Mouse (Mus musculus) ES-Bruce4 (cell line): Measurements from ENCODE around the gene Ubash3a. TPM values are rescaled to one million over a fixed set of nuclear protein-coding genes. Genes with fewer than 3 reads are reported as not detected.

Experiments used
- H3K27ac ChIP-seq: 2 replicates; pipeline ENCODE4 v1.5.1; 2012; ENCODE audit warnings: low read length, inconsistent platforms; ENCODE audit not compliant: insufficient read depth
- H3K27me3 ChIP-seq: 2 replicates; pipeline ENCODE4 v1.6.1; 2012; ENCODE audit warnings: mild to moderate bottlenecking, low read length, inconsistent platforms; ENCODE audit not compliant: control insufficient read depth, poor library complexity, insufficient read depth, severe bottlenecking
- H3K36me3 ChIP-seq: 2 replicates; pipeline ENCODE4 v1.6.1; 2012; ENCODE audit warnings: inconsistent platforms, mild to moderate bottlenecking, low read length, moderate library complexity; ENCODE audit not compliant: control insufficient read depth, poor library complexity, insufficient read depth, severe bottlenecking
- H3K4me1 ChIP-seq: one replicate; pipeline ENCODE4 v1.8.1; 2011; ENCODE audit warnings: low read length; ENCODE audit not compliant: control insufficient read depth, insufficient read depth
- H3K4me3 ChIP-seq: 2 replicates; pipeline ENCODE4 v1.5.1; 2011; ENCODE audit warnings: low read depth, mild to moderate bottlenecking, low read length
- H3K9ac ChIP-seq: 2 replicates; pipeline ENCODE4 v1.6.1; 2012; ENCODE audit warnings: low read depth, mild to moderate bottlenecking, inconsistent platforms; ENCODE audit not compliant: poor library complexity, severe bottlenecking
- H3K9me3 ChIP-seq: replicated peaks from 2 replicates; pipeline ENCODE4 v1.6.1; 2012; ENCODE audit warnings: mild to moderate bottlenecking, low read length, inconsistent platforms; ENCODE audit not compliant: control insufficient read depth, poor library complexity, insufficient read depth, severe bottlenecking
- CTCF ChIP-seq: IDR thresholded peaks from one replicate; pipeline ENCODE4 v1.8.1; 2011; ENCODE audit warnings: low read depth, low read length
- EP300 ChIP-seq: IDR thresholded peaks from 2 replicates; pipeline ENCODE4 v1.6.1; 2011; ENCODE audit warnings: low read depth, low read length; ENCODE audit not compliant: insufficient read depth
- POLR2A ChIP-seq: IDR thresholded peaks from one replicate; pipeline ENCODE4 v1.8.1; 2011; ENCODE audit warnings: low read length; ENCODE audit not compliant: insufficient read depth
- polyA plus RNA-seq: library from polyadenylated mRNA; stranded (reverse); fragments of >200 nt; gene quantifications from 2 replicates; pipeline ENCODE4 v1.2.4, GENCODE M21; 2011; ENCODE audit warnings: low read depth; ENCODE audit not compliant: missing spikeins, insufficient read depth, insufficient read length

Ubash3a gene
- polyA plus RNA-seq, 1 experiment: 3.5 TPM

- H3K27ac ChIP-seq: no peak overlapping the region
- H3K36me3 ChIP-seq: no peaks in the 10 kb centered on the region
- H3K4me3 ChIP-seq: no peak overlapping the region
- no peak for TF ChIP-seq EP300
- peak; percentile 38 for TF ChIP-seq CTCF
- peaks cover 11% of the 10 kb centered on the region for H3K4me1 ChIP-seq
- no peaks in the 10 kb centered on the region for H3K9me3 ChIP-seq
- no peak overlapping the region for H3K9ac ChIP-seq
- no peaks in the 10 kb centered on the region for H3K27me3 ChIP-seq
Measured at GRCm38 (mm10) chr17:31259825-31260224, 52.2 kb downstream of the Ubash3a start.

GRCm38 (mm10) chr17:31260430-31260829, 52.8 kb downstream of the Ubash3a start:
- Histone ChIP-seq H3K27me3 (no peaks in the 10 kb centered on the region), H3K4me3 (no peak overlapping the region), H3K36me3 (no peaks in the 10 kb centered on the region), H3K9ac (no peak overlapping the region), H3K27ac (no peak overlapping the region), H3K9me3 (no peaks in the 10 kb centered on the region), H3K4me1 (peaks cover 11% of the 10 kb centered on the region)
- no peak for TF ChIP-seq POLR2A
- no peak for TF ChIP-seq CTCF
- TF ChIP-seq EP300: no peak

- no peaks in the 10 kb centered on the region for H3K36me3 ChIP-seq
- H3K27ac ChIP-seq: no peak overlapping the region
- no peaks in the 10 kb centered on the region for H3K27me3 ChIP-seq
- H3K4me3 ChIP-seq: no peak overlapping the region
- H3K9ac ChIP-seq: no peak overlapping the region
- TF ChIP-seq EP300 (no peak), POLR2A (no peak), CTCF (no peak)
- no peaks in the 10 kb centered on the region for H3K9me3 ChIP-seq
- H3K4me1 ChIP-seq: peaks cover 17% of the 10 kb centered on the region
Measured at GRCm38 (mm10) chr17:31261352-31261751, 53.7 kb downstream of the Ubash3a start.

- peaks cover 20% of the 10 kb centered on the region for H3K4me1 ChIP-seq
- TF ChIP-seq EP300: no peak
- TF ChIP-seq POLR2A: no peak
- TF ChIP-seq CTCF: no peak
- H3K27me3 ChIP-seq: no peaks in the 10 kb centered on the region
- H3K9ac ChIP-seq: no peak overlapping the region
- no peaks in the 10 kb centered on the region for H3K36me3 ChIP-seq
- no peaks in the 10 kb centered on the region for H3K9me3 ChIP-seq
- no peak overlapping the region for H3K4me3 ChIP-seq
- no peak overlapping the region for H3K27ac ChIP-seq
Measured at GRCm38 (mm10) chr17:31262715-31263114, 55.0 kb downstream of the Ubash3a start.

GRCm38 (mm10) chr17:31263770-31264169, 56.1 kb downstream of the Ubash3a start:
- TF ChIP-seq POLR2A (no peak), CTCF (no peak), EP300 (no peak)
- no peak overlapping the region for H3K9ac ChIP-seq
- H3K9me3 ChIP-seq: no peaks in the 10 kb centered on the region
- peak overlapping the region; percentile 96 for H3K27ac ChIP-seq
- H3K36me3 ChIP-seq: no peaks in the 10 kb centered on the region
- H3K4me1 ChIP-seq: peaks cover 22% of the 10 kb centered on the region
- H3K27me3 ChIP-seq: no peaks in the 10 kb centered on the region
- H3K4me3 ChIP-seq: no peak overlapping the region

- Histone ChIP-seq H3K27ac (peak overlapping the region; percentile 96), H3K36me3 (no peaks in the 10 kb centered on the region), H3K4me1 (peaks cover 17% of the 10 kb centered on the region), H3K4me3 (no peak overlapping the region), H3K27me3 (no peaks in the 10 kb centered on the region), H3K9me3 (no peaks in the 10 kb centered on the region), H3K9ac (no peak overlapping the region)
- TF ChIP-seq CTCF: no peak
- peak; percentile 97 for TF ChIP-seq EP300
Measured at GRCm38 (mm10) chr17:31264372-31264771, 56.7 kb downstream of the Ubash3a start.

GRCm38 (mm10) chr17:31265171-31265572, 57.5 kb downstream of the Ubash3a start:
- Histone ChIP-seq H3K4me3 (no peak overlapping the region), H3K36me3 (no peaks in the 10 kb centered on the region), H3K27ac (peak overlapping the region; percentile 96), H3K27me3 (no peaks in the 10 kb centered on the region), H3K9ac (no peak overlapping the region), H3K4me1 (peaks cover 17% of the 10 kb centered on the region), H3K9me3 (no peaks in the 10 kb centered on the region)
- TF ChIP-seq POLR2A (no peak), EP300 (peak; percentile 64), CTCF (no peak)
